Mouse (Mus musculus) hindbrain, embryonic 11.5 days (tissue): Measurements from ENCODE around the gene BC005537. TPM values are rescaled to one million over a fixed set of nuclear protein-coding genes. Genes with fewer than 3 reads are reported as not detected.

Source experiments
- ATAC-seq: fragments of 200-750 bp; cut with Nextera tagmentation; 2 replicates; pipeline ENCODE4 v1.8.0; 2017; ENCODE audit warnings: mild to moderate bottlenecking, moderate TSS enrichment, moderate library complexity; ENCODE audit not compliant: low FRiP score
- DNase-seq: peaks from one replicate; pipeline ENCODE4 v3.0.0-alpha.2; 2015; ENCODE audit warnings: low spot score
- H3K27ac ChIP-seq: fragments of 300-500 bp; sonication (generic); 2 replicates; pipeline ENCODE4 v1.5.1; 2014; ENCODE audit warnings: mild to moderate bottlenecking, low read depth, low read length
- H3K27me3 ChIP-seq: fragments of 300-500 bp; sonication (generic); 2 replicates; pipeline ENCODE4 v1.6.1; 2014; ENCODE audit warnings: mild to moderate bottlenecking, low read length, moderate library complexity, mixed read lengths; ENCODE audit not compliant: control insufficient read depth, insufficient read depth
- H3K36me3 ChIP-seq: fragments of 300-500 bp; sonication (generic); 2 replicates; pipeline ENCODE4 v1.6.1; 2014; ENCODE audit warnings: mild to moderate bottlenecking, low read length, moderate library complexity, mixed read lengths; ENCODE audit not compliant: control insufficient read depth, insufficient read depth
- H3K4me1 ChIP-seq: fragments of 300-500 bp; sonication (generic); replicated peaks from 2 replicates; pipeline ENCODE4 v1.6.1; 2014; ENCODE audit warnings: low read length, mixed read lengths; ENCODE audit not compliant: control insufficient read depth, insufficient read depth
- H3K4me2 ChIP-seq: fragments of 300-500 bp; sonication (generic); replicated peaks from 2 replicates; pipeline ENCODE4 v1.6.1; 2014; ENCODE audit warnings: mild to moderate bottlenecking, low read depth, low read length
- H3K4me3 ChIP-seq: fragments of 300-500 bp; sonication (generic); 2 replicates; pipeline ENCODE4 v1.5.1; 2014; ENCODE audit warnings: low read depth, low read length
- H3K9ac ChIP-seq: fragments of 300-500 bp; sonication (generic); 2 replicates; pipeline ENCODE4 v1.6.1; 2014; ENCODE audit warnings: low read depth, low read length
- H3K9me3 ChIP-seq: fragments of 300-500 bp; sonication (generic); 2 replicates; pipeline ENCODE4 v1.6.1; 2016; ENCODE audit warnings: low read length; ENCODE audit not compliant: control insufficient read depth
- WGBS: fragments of 180-500 bp; shearing (Covaris S2); extraction: QIAGEN DNeasy Blood & Tissue Kit; methylation state at CpG from one replicate; pipeline ENCODE4 v1.1.7; 2014; 5-methylcytosine and 5-hydroxymethylcytosine counted together
- polyA plus RNA-seq: library from polyadenylated mRNA; unstranded; fragments of >200 nt; fragmentation: Nextera tagmentation; extraction: Ambion mirVana; gene quantifications from 2 replicates; pipeline ENCODE4 v1.2.1, GENCODE M21; 2014

The BC005537 gene
- polyA plus RNA-seq, 1 experiment from 2014 or later, result 39.7 TPM

GRCm38 (mm10) chr13:24812521-24812920 is 11.1 kb downstream of the BC005537 start:
- H3K27me3 ChIP-seq, result no peaks in the 10 kb centered on the region
- DNase-seq (no peak), ATAC-seq (no peak)
- 93% methylated on average over 2 of the region's 2 CpGs for WGBS
- H3K9ac ChIP-seq, result no peak overlapping the region
- H3K27ac ChIP-seq, result no peak overlapping the region
- H3K4me3 ChIP-seq, result no peak overlapping the region
- H3K4me2 ChIP-seq, result no peak overlapping the region
- peaks cover 15% of the 10 kb centered on the region; the same call in 1 of the 2 replicates for H3K36me3 ChIP-seq
- H3K9me3 ChIP-seq, result no peaks in the 10 kb centered on the region
- no peaks in the 10 kb centered on the region for H3K4me1 ChIP-seq

- H3K9me3 ChIP-seq, result no peaks in the 10 kb centered on the region
- H3K27ac ChIP-seq, result no peak overlapping the region
- H3K9ac ChIP-seq, result no peak overlapping the region
- no peaks in the 10 kb centered on the region for H3K4me1 ChIP-seq
- H3K4me2 ChIP-seq, result no peak overlapping the region
- 84% methylated on average over 1 of the region's 1 CpGs for WGBS
- ATAC-seq, result no peak
- H3K36me3 ChIP-seq, result peaks cover 13% of the 10 kb centered on the region; the same call in 1 of the 2 replicates
- no peaks in the 10 kb centered on the region for H3K27me3 ChIP-seq
- DNase-seq, result no peak
- H3K4me3 ChIP-seq, result no peak overlapping the region
These were observed 13.2 kb downstream of the BC005537 start for GRCm38 (mm10) chr13:24814616-24815015.

DNA sequence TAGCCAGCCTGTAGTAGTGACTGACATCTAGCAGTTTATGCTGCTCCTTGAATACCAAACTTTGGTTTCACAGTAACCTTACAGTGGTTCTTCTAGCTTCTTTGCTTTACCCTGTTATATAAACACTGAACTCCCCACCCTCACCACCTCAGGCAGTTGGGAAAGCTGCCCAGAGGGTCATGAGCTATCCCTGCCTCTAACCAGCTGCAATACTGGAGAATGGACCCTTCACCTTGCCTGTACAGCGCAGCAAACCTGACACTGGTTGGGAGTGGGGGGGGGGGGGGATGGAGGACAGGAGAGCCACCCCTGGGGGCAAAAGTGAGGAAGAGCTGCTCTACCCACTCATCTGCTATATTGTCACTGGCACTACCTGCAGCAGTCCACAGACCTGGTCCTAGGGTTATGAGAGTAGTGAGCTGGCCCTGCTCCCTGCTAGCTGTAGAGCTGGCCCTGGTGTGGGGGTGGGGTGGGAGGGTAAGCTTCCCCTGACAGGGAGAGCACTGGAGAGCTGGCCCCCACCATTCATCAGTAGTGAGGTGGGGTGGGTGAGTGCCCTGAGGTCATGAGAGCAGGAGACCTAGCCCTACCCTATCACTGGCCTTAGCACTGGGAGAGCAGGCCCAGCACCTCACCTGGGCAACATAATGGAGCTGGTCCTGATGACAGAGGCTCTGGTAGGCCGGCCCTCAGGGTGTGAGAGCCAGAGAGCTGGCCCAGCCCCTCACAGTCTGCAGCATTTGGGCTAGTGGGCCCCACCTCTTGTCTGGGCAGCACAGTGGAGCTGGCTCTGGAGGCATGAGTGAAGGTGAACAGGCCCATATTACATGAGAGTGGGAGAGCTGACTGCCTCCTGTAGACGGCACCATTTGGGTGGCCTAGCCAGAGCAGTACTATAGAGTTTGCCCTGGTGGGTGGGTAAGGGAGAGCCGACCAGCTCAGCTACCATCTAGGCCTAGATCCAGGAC is 15.0 kb downstream of the BC005537 start:
- no peak overlapping the region for H3K9ac ChIP-seq
- ATAC-seq (peak; percentile 74), DNase-seq (peak; percentile 12)
- H3K4me1 ChIP-seq, result no peaks in the 10 kb centered on the region
- no peak overlapping the region for H3K4me2 ChIP-seq
- H3K4me3 ChIP-seq, result no peak overlapping the region
- H3K27ac ChIP-seq, result no peak overlapping the region
- no peaks in the 10 kb centered on the region for H3K27me3 ChIP-seq
- no peaks in the 10 kb centered on the region for H3K9me3 ChIP-seq
- 64% methylated on average over 4 of the region's 4 CpGs for WGBS
- peaks cover 4% of the 10 kb centered on the region; the same call in 1 of the 2 replicates for H3K36me3 ChIP-seq

DNA sequence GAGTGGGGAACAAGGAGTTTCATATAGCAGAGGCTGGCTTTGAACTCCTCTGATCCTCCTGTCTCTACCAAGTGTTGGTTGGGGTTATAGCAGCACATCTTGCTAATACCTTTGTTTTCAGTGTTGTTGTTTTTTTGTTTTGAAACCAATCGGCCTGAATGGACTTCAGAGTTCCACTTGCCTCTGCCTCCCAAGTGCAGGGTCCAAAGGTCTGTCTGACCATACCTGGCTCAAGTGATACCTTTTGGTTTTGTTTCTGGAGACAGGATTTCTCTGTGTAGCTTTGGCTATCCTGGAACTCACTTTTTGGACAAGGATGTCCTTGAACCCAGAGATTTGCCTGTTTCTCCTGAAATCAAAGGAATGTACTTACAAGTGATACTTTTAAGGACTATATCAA is 18.5 kb downstream of the BC005537 start:
- Histone ChIP-seq H3K4me1 (no peaks in the 10 kb centered on the region), H3K9me3 (no peaks in the 10 kb centered on the region), H3K27ac (no peak overlapping the region), H3K27me3 (no peaks in the 10 kb centered on the region), H3K4me3 (no peak overlapping the region), H3K4me2 (no peak overlapping the region), H3K9ac (no peak overlapping the region), H3K36me3 (no peaks in the 10 kb centered on the region)
- 83% methylated on average over 1 of the region's 1 CpGs for WGBS
- ATAC-seq (no peak), DNase-seq (no peak)

GRCm38 (mm10) chr13:24822663-24823343 is 21.3 kb downstream of the BC005537 start:
- 86% methylated on average over 16 of the region's 16 CpGs for WGBS

DNA sequence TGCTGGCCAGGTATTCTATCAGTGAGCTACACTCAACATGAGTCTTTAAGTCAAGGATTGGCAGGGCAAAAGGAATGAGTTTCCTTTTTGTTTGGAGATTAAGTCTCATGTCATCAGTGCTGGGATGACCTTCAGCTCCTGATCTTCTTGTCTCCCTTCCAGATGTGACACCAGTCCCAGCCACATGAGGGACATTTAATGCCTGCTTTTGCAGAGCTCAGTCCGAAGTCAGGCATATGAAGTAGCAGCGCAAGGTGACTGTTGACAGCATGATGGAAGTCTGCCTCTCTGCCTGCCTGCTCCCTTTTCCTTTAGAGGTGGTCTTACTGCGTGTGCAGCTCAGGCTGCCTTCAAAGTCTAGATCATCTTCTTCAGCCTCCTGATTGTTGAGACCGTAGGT is 23.2 kb downstream of the BC005537 start:
- Histone ChIP-seq H3K9me3 (no peaks in the 10 kb centered on the region), H3K4me3 (no peak overlapping the region), H3K27ac (no peak overlapping the region), H3K4me2 (no peak overlapping the region), H3K27me3 (no peaks in the 10 kb centered on the region), H3K4me1 (no peaks in the 10 kb centered on the region), H3K36me3 (no peaks in the 10 kb centered on the region), H3K9ac (no peak overlapping the region)
- DNase-seq (no peak), ATAC-seq (no peak)
- 88% methylated on average over 4 of the region's 4 CpGs for WGBS

More at GRCm38 (mm10) chr13:24822663-24823343, 21.3 kb downstream of the BC005537 start:
- H3K27ac ChIP-seq, result no peak overlapping the region
- no peak overlapping the region for H3K9ac ChIP-seq
- DNase-seq, result no peak
- no peak overlapping the region for H3K4me3 ChIP-seq
- no peaks in the 10 kb centered on the region for H3K36me3 ChIP-seq
- no peak for ATAC-seq
- H3K4me1 ChIP-seq, result no peaks in the 10 kb centered on the region
- no peak overlapping the region for H3K4me2 ChIP-seq
- H3K9me3 ChIP-seq, result no peaks in the 10 kb centered on the region
- H3K27me3 ChIP-seq, result no peaks in the 10 kb centered on the region

GRCm38 (mm10) chr13:24825587-24825986 is 24.1 kb downstream of the BC005537 start:
- no peaks in the 10 kb centered on the region for H3K36me3 ChIP-seq
- H3K4me1 ChIP-seq, result no peaks in the 10 kb centered on the region
- no peaks in the 10 kb centered on the region for H3K9me3 ChIP-seq
- no peak for ATAC-seq
- no peak for DNase-seq
- H3K27ac ChIP-seq, result no peak overlapping the region
- no peaks in the 10 kb centered on the region for H3K27me3 ChIP-seq
- whole genome bisulfite sequencing, result 83% methylated on average over 4 of the region's 4 CpGs
- no peak overlapping the region for H3K9ac ChIP-seq
- H3K4me2 ChIP-seq, result no peak overlapping the region
- no peak overlapping the region for H3K4me3 ChIP-seq

- DNase-seq (no peak), ATAC-seq (no peak)
- no peaks in the 10 kb centered on the region for H3K27me3 ChIP-seq
- H3K4me1 ChIP-seq, result no peaks in the 10 kb centered on the region
- H3K9ac ChIP-seq, result no peak overlapping the region
- H3K36me3 ChIP-seq, result no peaks in the 10 kb centered on the region
- H3K9me3 ChIP-seq, result no peaks in the 10 kb centered on the region
- no peak overlapping the region for H3K4me2 ChIP-seq
- 84% methylated on average over 7 of the region's 7 CpGs for WGBS
- no peak overlapping the region for H3K4me3 ChIP-seq
- H3K27ac ChIP-seq, result no peak overlapping the region
These were observed 24.7 kb downstream of the BC005537 start for GRCm38 (mm10) chr13:24826116-24826515.
